Mouse (Mus musculus) kidney, embryonic 14.5 days (tissue): ENCODE data around the gene Rnf220. TPM values are rescaled to one million over a fixed set of nuclear protein-coding genes. Genes with fewer than 3 reads are reported as not detected.
A peak's percentile ranks its signal among the peaks of the same experiment; 100 is the strongest.

ENCODE experiments used
- ATAC-seq: fragments of 200-750 bp; cut with Nextera tagmentation; 2 replicates; pipeline ENCODE4 v1.8.0; 2017; ENCODE audit warnings: moderate number of reproducible peaks, mild to moderate bottlenecking, moderate TSS enrichment, moderate library complexity; ENCODE audit not compliant: low FRiP score, low TSS enrichment
- H3K27ac ChIP-seq: fragments of 300-500 bp; sonication (generic); 2 replicates; pipeline ENCODE4 v1.5.1; 2014; ENCODE audit warnings: low read depth, mild to moderate bottlenecking, low read length, moderate library complexity, mixed read lengths
- H3K27me3 ChIP-seq: fragments of 300-500 bp; sonication (generic); 2 replicates; pipeline ENCODE4 v1.6.1; 2014; ENCODE audit warnings: mild to moderate bottlenecking, low read length; ENCODE audit not compliant: control insufficient read depth, insufficient read depth
- H3K36me3 ChIP-seq: fragments of 300-500 bp; sonication (generic); 2 replicates; pipeline ENCODE4 v1.6.1; 2014; ENCODE audit warnings: low read length, mixed read lengths; ENCODE audit not compliant: control insufficient read depth, insufficient read depth
- H3K4me1 ChIP-seq: fragments of 300-500 bp; sonication (generic); 2 replicates; pipeline ENCODE4 v1.6.1; 2014; ENCODE audit warnings: low read length, mixed read lengths; ENCODE audit not compliant: control insufficient read depth, insufficient read depth
- H3K4me2 ChIP-seq: fragments of 300-500 bp; sonication (generic); replicated peaks from 2 replicates; pipeline ENCODE4 v1.6.1; 2014; ENCODE audit warnings: low read depth, mild to moderate bottlenecking, low read length
- H3K4me3 ChIP-seq: fragments of 300-500 bp; sonication (generic); 2 replicates; pipeline ENCODE4 v1.5.1; 2014; ENCODE audit warnings: mild to moderate bottlenecking, low read length
- H3K9ac ChIP-seq: fragments of 300-500 bp; sonication (generic); 2 replicates; pipeline ENCODE4 v1.6.1; 2014; ENCODE audit warnings: low read depth, mild to moderate bottlenecking, low read length, moderate library complexity
- H3K9me3 ChIP-seq: fragments of 300-500 bp; sonication (generic); 2 replicates; pipeline ENCODE4 v1.6.1; 2016; ENCODE audit warnings: low read length; ENCODE audit not compliant: control insufficient read depth
- WGBS: fragments of 180-500 bp; shearing (Covaris S2); extraction: QIAGEN DNeasy Blood & Tissue Kit; methylation state at CpG from one replicate; pipeline ENCODE4 v1.1.7; 2014; 5-methylcytosine and 5-hydroxymethylcytosine counted together
- polyA plus RNA-seq: library from polyadenylated mRNA; unstranded; fragments of >200 nt; fragmentation: Nextera tagmentation; extraction: Ambion mirVana; gene quantifications from 2 replicates; pipeline ENCODE4 v1.2.1, GENCODE M21; 2014

Rnf220 gene
- polyA plus RNA-seq, 1 experiment from 2014 or later = 59.3 TPM

GRCm38 (mm10) chr4:117278381-117279252, 218.2 kb downstream of the Rnf220 start:
- no peak overlapping the region for H3K4me3 ChIP-seq
- no peak overlapping the region for H3K9ac ChIP-seq
- H3K27ac ChIP-seq = no peak overlapping the region
- H3K36me3 ChIP-seq = peaks cover 71% of the 10 kb centered on the region
- peaks cover 35% of the 10 kb centered on the region for H3K4me1 ChIP-seq
- WGBS = 62% methylated on average over 10 of the region's 10 CpGs
- H3K27me3 ChIP-seq = no peaks in the 10 kb centered on the region
- no peak overlapping the region for H3K4me2 ChIP-seq
- ATAC-seq = no peak
- H3K9me3 ChIP-seq = peaks cover 10% of the 10 kb centered on the region

GRCm38 (mm10) chr4:117277687-117278086, 219.2 kb downstream of the Rnf220 start:
- Histone ChIP-seq H3K9me3 (peaks cover 10% of the 10 kb centered on the region), H3K27ac (no peak overlapping the region), H3K27me3 (no peaks in the 10 kb centered on the region), H3K9ac (no peak overlapping the region), H3K4me3 (no peak overlapping the region), H3K4me1 (peaks cover 30% of the 10 kb centered on the region), H3K36me3 (peaks cover 75% of the 10 kb centered on the region), H3K4me2 (no peak overlapping the region)
- whole genome bisulfite sequencing = 82% methylated on average over 7 of the region's 7 CpGs
- no peak for ATAC-seq

GRCm38 (mm10) chr4:117277021-117277420, 219.8 kb downstream of the Rnf220 start:
- H3K9ac ChIP-seq = no peak overlapping the region
- no peak overlapping the region for H3K4me2 ChIP-seq
- peaks cover 32% of the 10 kb centered on the region for H3K4me1 ChIP-seq
- H3K9me3 ChIP-seq = peaks cover 10% of the 10 kb centered on the region
- ATAC-seq = no peak
- no peaks in the 10 kb centered on the region for H3K27me3 ChIP-seq
- WGBS = 44% methylated on average over 13 of the region's 13 CpGs
- H3K4me3 ChIP-seq = no peak overlapping the region
- no peak overlapping the region for H3K27ac ChIP-seq
- H3K36me3 ChIP-seq = peaks cover 72% of the 10 kb centered on the region

GRCm38 (mm10) chr4:117276281-117276711, 220.6 kb downstream of the Rnf220 start:
- no peaks in the 10 kb centered on the region for H3K27me3 ChIP-seq
- H3K4me1 ChIP-seq = peaks cover 32% of the 10 kb centered on the region
- H3K9me3 ChIP-seq = peaks cover 10% of the 10 kb centered on the region
- H3K36me3 ChIP-seq = peaks cover 72% of the 10 kb centered on the region
- H3K4me3 ChIP-seq = no peak overlapping the region
- H3K9ac ChIP-seq = no peak overlapping the region
- 18% methylated on average over 17 of the region's 17 CpGs for WGBS
- no peak overlapping the region for H3K4me2 ChIP-seq
- H3K27ac ChIP-seq = no peak overlapping the region
- peak; percentile 77 for ATAC-seq

GRCm38 (mm10) chr4:117274720-117275119, 222.1 kb downstream of the Rnf220 start:
- no peak overlapping the region for H3K27ac ChIP-seq
- peaks cover 59% of the 10 kb centered on the region for H3K36me3 ChIP-seq
- no peak overlapping the region for H3K9ac ChIP-seq
- peaks cover under 1% of the 10 kb centered on the region; the same call in 1 of the 2 replicates for H3K27me3 ChIP-seq
- ATAC-seq = no peak
- no peak overlapping the region for H3K4me3 ChIP-seq
- peaks cover 32% of the 10 kb centered on the region for H3K4me1 ChIP-seq
- 89% methylated on average over 4 of the region's 4 CpGs for WGBS
- no peak overlapping the region for H3K4me2 ChIP-seq
- H3K9me3 ChIP-seq = peaks cover 10% of the 10 kb centered on the region

GRCm38 (mm10) chr4:117272459-117272858, 224.4 kb downstream of the Rnf220 start:
- no peak overlapping the region for H3K4me3 ChIP-seq
- peaks cover 7% of the 10 kb centered on the region; the same call in 1 of the 2 replicates for H3K27me3 ChIP-seq
- H3K27ac ChIP-seq = no peak overlapping the region
- H3K9me3 ChIP-seq = peaks cover 10% of the 10 kb centered on the region
- H3K36me3 ChIP-seq = peaks cover 48% of the 10 kb centered on the region
- ATAC-seq = peak; percentile 25
- WGBS = 16% methylated on average over 12 of the region's 12 CpGs
- no peak overlapping the region for H3K4me2 ChIP-seq
- no peak overlapping the region for H3K9ac ChIP-seq
- H3K4me1 ChIP-seq = peaks cover 22% of the 10 kb centered on the region

- H3K27ac ChIP-seq = no peak overlapping the region
- peaks cover 7% of the 10 kb centered on the region; the same call in 1 of the 2 replicates for H3K27me3 ChIP-seq
- peaks cover 32% of the 10 kb centered on the region for H3K36me3 ChIP-seq
- WGBS = 9% methylated on average over 6 of the region's 6 CpGs
- ATAC-seq = peak; percentile 28; the same call in 1 of the 2 replicates
- no peak overlapping the region for H3K4me2 ChIP-seq
- H3K4me3 ChIP-seq = no peak overlapping the region
- H3K9ac ChIP-seq = no peak overlapping the region
- peaks cover 10% of the 10 kb centered on the region for H3K9me3 ChIP-seq
- H3K4me1 ChIP-seq = peaks cover 4% of the 10 kb centered on the region; the same call in 1 of the 2 replicates
Measured at GRCm38 (mm10) chr4:117270278-117270677, 226.6 kb downstream of the Rnf220 start.

- Histone ChIP-seq H3K9me3 (no peaks in the 10 kb centered on the region), H3K9ac (no peak overlapping the region), H3K36me3 (peaks cover 13% of the 10 kb centered on the region), H3K4me1 (peaks cover 4% of the 10 kb centered on the region; the same call in 1 of the 2 replicates), H3K4me2 (no peak overlapping the region), H3K27me3 (peaks cover 7% of the 10 kb centered on the region; the same call in 1 of the 2 replicates), H3K27ac (no peak overlapping the region), H3K4me3 (no peak overlapping the region)
- WGBS = 85% methylated on average over 25 of the region's 25 CpGs
- ATAC-seq = no peak
Measured at GRCm38 (mm10) chr4:117267831-117268437, 228.9 kb downstream of the Rnf220 start.

GRCm38 (mm10) chr4:117267284-117267683, 229.6 kb downstream of the Rnf220 start:
- no peak overlapping the region for H3K9ac ChIP-seq
- no peak overlapping the region for H3K4me3 ChIP-seq
- H3K9me3 ChIP-seq = no peaks in the 10 kb centered on the region
- WGBS = 5% methylated on average over 2 of the region's 2 CpGs
- no peak overlapping the region for H3K27ac ChIP-seq
- peaks cover 9% of the 10 kb centered on the region for H3K36me3 ChIP-seq
- no peak overlapping the region for H3K4me2 ChIP-seq
- H3K27me3 ChIP-seq = peaks cover 7% of the 10 kb centered on the region; the same call in 1 of the 2 replicates
- peaks cover 4% of the 10 kb centered on the region for H3K4me1 ChIP-seq
- no peak for ATAC-seq
